Mouse (Mus musculus) heart, adult 2 months (tissue): ENCODE results near the gene Lurap1l.

Experiments used
- CTCF ChIP-seq: fragments of 200-600 bp; IDR thresholded peaks from 2 replicates; pipeline ENCODE4 v1.8.1; 2022; ENCODE audit warnings: antibody characterized with exemption, mild to moderate bottlenecking, moderate library complexity
- EP300 ChIP-seq: fragments of 200-500 bp; IDR thresholded peaks from 2 replicates; pipeline ENCODE4 v1.6.1; 2011; ENCODE audit warnings: low read depth, low read length, control low read depth; ENCODE audit not compliant: insufficient read depth

- TF ChIP-seq CTCF = no peak
- TF ChIP-seq EP300 = no peak
Observed at GRCm38 (mm10) chr4:80973896-80974295, 63.5 kb downstream of the Lurap1l start.
